Mouse (Mus musculus): ENCODE data around the gene Chrnb1. TPM values are rescaled to one million over a fixed set of nuclear protein-coding genes. Genes with fewer than 3 reads are reported as not detected.

Chrnb1 gene
- 2.4 and 3.2 TPM in 2 replicates for total RNA-seq (2021)
- long read RNA-seq, experiment 1, result 0 reads
- long read RNA-seq, experiment 2, partial matches to known transcripts, result 0 of 1 reads
- long read RNA-seq, experiment 2, other reads (novel, unspliced or antisense), result 1 of 1 reads

- DNase-seq, result peak; percentile 97
These were observed at the start of gene Chrnb1 for GRCm38 (mm10) chr11:69795168-69795982. Chrnb1 (minus strand) TSS chr11:69795943.

- DNase-seq, result peak; percentile 38
These were observed 43.0 kb upstream of the Chrnb1 start for GRCm38 (mm10) chr11:69838714-69839104.

- DNase-seq, result peak; percentile 96
These were observed 42.4 kb upstream of the Chrnb1 start, which contains the start of gene Tmem256 for GRCm38 (mm10) chr11:69837952-69838713. Tmem256 (plus strand) TSS chr11:69838514.

GRCm38 (mm10) chr11:69837604-69837951 lies 41.8 kb upstream of the Chrnb1 start, which contains the start of gene Nlgn2:
Nlgn2 (minus strand) TSS chr11:69837784.
- DNase-seq, result peak; percentile 86

- peak; percentile 58 for DNase-seq
These were observed 41.2 kb upstream of the Chrnb1 start for GRCm38 (mm10) chr11:69836703-69837576.

- DNase-seq, result no peak
These were observed 40.2 kb upstream of the Chrnb1 start for GRCm38 (mm10) chr11:69835966-69836335.

- DNase-seq, result no peak
These were observed 39.7 kb upstream of the Chrnb1 start for GRCm38 (mm10) chr11:69835326-69835965.

- DNase-seq, result peak; percentile 63
These were observed 38.3 kb upstream of the Chrnb1 start for GRCm38 (mm10) chr11:69834001-69834549.

- DNase-seq, result no peak
These were observed 37.8 kb upstream of the Chrnb1 start for GRCm38 (mm10) chr11:69833554-69833953.

GRCm38 (mm10) chr11:69828832-69829231 lies 33.1 kb upstream of the Chrnb1 start:
- no peak for DNase-seq

- no peak for DNase-seq
These were observed 27.7 kb upstream of the Chrnb1 start for GRCm38 (mm10) chr11:69823456-69823855.

GRCm38 (mm10) chr11:69822080-69822479 lies 26.3 kb upstream of the Chrnb1 start, which contains the start of gene Spem1:
Spem1 (minus strand) TSS chr11:69822180.
- DNase-seq, result no peak

GRCm38 (mm10) chr11:69818871-69819270 lies 23.1 kb upstream of the Chrnb1 start:
- no peak for DNase-seq

- no peak for DNase-seq
These were observed 22.6 kb upstream of the Chrnb1 start, which contains the start of gene Spem2 for GRCm38 (mm10) chr11:69818365-69818764. Spem2 (minus strand) TSS chr11:69818465.

- no peak for DNase-seq
These were observed 20.8 kb upstream of the Chrnb1 start for GRCm38 (mm10) chr11:69816520-69816919.

- DNase-seq, result no peak
These were observed 19.4 kb upstream of the Chrnb1 start, which contains the start of gene Gm39566 for GRCm38 (mm10) chr11:69815155-69815554. Gm39566 (minus strand) TSS chr11:69815298.

- no peak for DNase-seq
These were observed 14.5 kb upstream of the Chrnb1 start for GRCm38 (mm10) chr11:69810280-69810679.

- no peak for DNase-seq
These were observed 11.9 kb upstream of the Chrnb1 start for GRCm38 (mm10) chr11:69807641-69808040.

GRCm38 (mm10) chr11:69806378-69806777 lies 10.6 kb upstream of the Chrnb1 start:
- DNase-seq, result no peak

- no peak for DNase-seq
These were observed 9.5 kb upstream of the Chrnb1 start, which contains the start of gene Tmem102 for GRCm38 (mm10) chr11:69804972-69805909. Tmem102 (minus strand) TSS chr11:69805624.
